10 mouse cellular contexts compared by ENCODE assay signal in the genomic region with DNA sequence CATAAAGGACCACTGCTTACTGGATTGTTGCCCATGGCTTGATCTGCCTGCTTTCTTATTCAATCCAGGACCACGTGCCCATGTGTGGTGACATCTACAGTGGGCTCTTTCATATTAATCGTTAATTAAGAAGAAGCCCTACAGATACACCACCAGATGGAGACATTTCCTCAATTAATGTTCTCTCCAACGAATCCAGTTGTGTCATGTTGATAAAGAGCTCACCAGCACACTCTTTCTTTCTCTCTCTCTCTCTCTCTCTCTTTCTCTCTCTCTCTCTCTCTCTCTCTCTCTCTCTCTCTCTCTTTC. TPM values are rescaled to one million over a fixed set of nuclear protein-coding genes. Genes with fewer than 3 reads are reported as not detected.
DNase-seq lines count a peak whose midpoint lies in the region; ATAC-seq and TF ChIP-seq lines count a peak whose summit lies in the region.
"Had no signal": no experiment of that assay in that cellular context is flagged by ENCODE, and none has a peak within 500 bp of the region (broad histone marks: within the 10 kb centered on the region; RNA-seq: fewer than 3 reads in every experiment).

No protein-coding gene starts in this region.

- no peak for DNase-seq in left cerebral cortex, adult 2 months (ENCODE audit: extremely low spot score in 1 of 2, low spot score in 2 of 2)
- no peak for DNase-seq in left cerebral cortex, adult 11 months (ENCODE audit: low spot score)
- peak; percentile 83 for DNase-seq in Muller cell, postnatal 12 days (ENCODE audit: inconsistent ontology term)
- DNase-seq in embryo, embryonic 10.5 days (ENCODE audit: low spot score): peak; percentile 81
- peak; percentile 39 for DNase-seq in hindlimb bud, embryonic 11.5 days (ENCODE audit: extremely low spot score, low read depth, low spot score)
- no peak for DNase-seq in frontal cortex, postnatal 10 days (ENCODE audit: low spot score in 2 of 2)
- no peak for DNase-seq in thymus, adult 2 months

- H3K27ac ChIP-seq in left cerebral cortex, adult 2 months: 0 out of 2 replicates have a peak overlapping the region, but pooled peaks have one; percentile 4
- 0 out of 2 replicates have a peak overlapping the region, but pooled peaks have one; percentile 35 for H3K27ac ChIP-seq in neural tube, embryonic 13.5 days (replicated peaks)
- no peak overlapping the region for H3K27ac ChIP-seq in thymus, adult 2 months (ENCODE audit: control insufficient read depth, insufficient read depth, low read length)
- H3K27ac ChIP-seq: stomach, embryonic 15.5 days had no signal

- H3K27me3 ChIP-seq in neural tube, embryonic 13.5 days: no peaks in the 10 kb centered on the region; the same call in 1 of the 2 replicates
- no peaks in the 10 kb centered on the region for H3K27me3 ChIP-seq in thymus, adult 2 months (ENCODE audit: control insufficient read depth, insufficient read depth, low read length)
- H3K27me3 ChIP-seq: stomach, embryonic 15.5 days had no signal

- WGBS in neural tube, embryonic 13.5 days: 4% methylated on average over 3 of the region's 3 CpGs
- WGBS in thymus, adult 2 months: 0% methylated on average over 3 of the region's 3 CpGs

- H3K4me1 ChIP-seq in neural tube, embryonic 13.5 days (replicated peaks): peaks cover 19% of the 10 kb centered on the region
- H3K4me1 ChIP-seq in thymus, adult 2 months (replicated peaks; ENCODE audit: control insufficient read depth, insufficient read depth, low read length): no peaks in the 10 kb centered on the region
- H3K4me1 ChIP-seq: stomach, embryonic 15.5 days had no signal

- ATAC-seq in neural tube, embryonic 13.5 days (ENCODE audit: low read depth): peak; percentile 72

- intact Hi-C loops in left cerebral cortex, adult 2 months (cut with DNase I): loop anchor here (1.0 to 10.0 kb wide), 7 partner anchors 62 to 1506 kb away; a partner anchor contains a TSS

- 0 out of 2 replicates have a peak overlapping the region, but pooled peaks have one; percentile 1 for H3K9ac ChIP-seq in neural tube, embryonic 13.5 days
- H3K9ac ChIP-seq: stomach, embryonic 15.5 days had no signal

- H3K36me3 ChIP-seq in neural tube, embryonic 13.5 days: no peaks in the 10 kb centered on the region
- no peaks in the 10 kb centered on the region for H3K36me3 ChIP-seq in thymus, adult 2 months (ENCODE audit: control insufficient read depth, insufficient read depth, low read length)
- H3K36me3 ChIP-seq: stomach, embryonic 15.5 days had no signal

- TF ChIP-seq POLR2A in thymus, adult 2 months (IDR thresholded peaks at IDR 0.05; ENCODE audit: control insufficient read depth, extremely low read depth, insufficient read depth, low read length, poor library complexity): no peak

- peak; percentile 58 for TF ChIP-seq CTCF in left cerebral cortex, adult 2 months (IDR thresholded peaks at IDR 0.05)
- TF ChIP-seq CTCF in thymus, adult 2 months (IDR thresholded peaks at IDR 0.05; ENCODE audit: borderline replicate concordance, control insufficient read depth, extremely low read depth, insufficient read depth, low read length, poor library complexity): no peak

- H3K4me2 ChIP-seq in neural tube, embryonic 13.5 days: peak overlapping the region; percentile 43
- H3K4me2 ChIP-seq: stomach, embryonic 15.5 days had no signal

- no peaks in the 10 kb centered on the region for H3K9me3 ChIP-seq in neural tube, embryonic 13.5 days
- H3K9me3 ChIP-seq: stomach, embryonic 15.5 days had no signal

- peak overlapping the region; percentile 39 for H3K4me3 ChIP-seq in left cerebral cortex, adult 2 months
- H3K4me3 ChIP-seq in neural tube, embryonic 13.5 days: no peak overlapping the region
- H3K4me3 ChIP-seq in thymus, adult 2 months (ENCODE audit: control insufficient read depth, insufficient read depth, low read length): no peak overlapping the region
- H3K4me3 ChIP-seq: stomach, embryonic 15.5 days had no signal

RNA-seq across cellular contexts. Expression of a gene that starts 17.9 kb away (rescaled TPM):
- total RNA-seq in left cerebral cortex, adult 2 months (2021): under 1 TPM; 0.14 to 0.16 TPM
- polyA plus RNA-seq in neural tube, embryonic 13.5 days (2015; fragmentation: Nextera tagmentation; extraction: Ambion mirVana): 0.43 and 1.0 TPM in 2 replicates
- polyA plus RNA-seq in thymus, adult 2 months (2012; rRNA removed): not detected in 2 replicates
- polyA plus RNA-seq: intestine, embryonic 14.5 days; stomach, embryonic 15.5 days had no signal

RNA-seq across cellular contexts. Expression of a gene that starts 53.0 kb away (rescaled TPM):
- total RNA-seq in left cerebral cortex, adult 2 months (2021): under 1 TPM; 0.43 to 0.54 TPM
- not detected in 2 replicates for polyA plus RNA-seq in neural tube, embryonic 13.5 days (2015; fragmentation: Nextera tagmentation; extraction: Ambion mirVana)
- polyA plus RNA-seq in thymus, adult 2 months (2012; rRNA removed): not detected in 2 replicates
- polyA plus RNA-seq: intestine, embryonic 14.5 days; stomach, embryonic 15.5 days had no signal

Comparison
In these comparisons a context has a peak if more than half of its experiments do, and no peak if none do; other contexts are left out.
1. DNase-seq: peak in Muller cell, postnatal 12 days (single experiment), embryo, embryonic 10.5 days (single experiment) and hindlimb bud, embryonic 11.5 days (single experiment); none in left cerebral cortex, adult 2 months (0 of 2), left cerebral cortex, adult 11 months (single experiment), frontal cortex, postnatal 10 days (0 of 2) and thymus, adult 2 months (single experiment).